Mouse (Mus musculus): ENCODE data around the gene Sept9. TPM values are rescaled to one million over a fixed set of nuclear protein-coding genes. Genes with fewer than 3 reads are reported as not detected.
A peak's percentile ranks its signal among the peaks of the same experiment; 100 is the strongest.
"Not testable (repeated sequence)": the region's sequence is repeated elsewhere in the genome, so short reads cannot be mapped to it uniquely, and the experiment has no call there.

Gene Sept9
- polyA plus RNA-seq, 1 experiment from 2014 or later = 186 TPM

DNA sequence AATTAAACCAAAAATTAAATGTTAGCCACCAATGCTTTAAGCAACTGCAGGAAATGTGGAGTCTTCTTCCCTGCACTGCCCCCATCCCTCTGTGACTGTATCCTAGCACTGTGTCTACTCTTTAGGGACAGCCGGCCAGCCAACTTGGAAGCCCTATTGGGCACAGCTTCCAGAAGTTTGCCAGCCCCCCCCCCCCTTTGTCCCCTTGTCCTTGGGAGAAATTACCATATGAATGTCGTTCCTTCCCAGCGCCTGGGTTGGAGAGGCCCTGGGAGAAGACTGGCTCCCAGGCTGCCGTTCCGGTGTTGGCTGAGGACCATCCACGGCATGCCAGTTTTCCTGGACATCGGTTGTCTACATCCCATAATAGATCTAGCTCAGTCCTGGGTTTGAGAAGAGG is 141.8 kb downstream of the Sept9 start:
- H3K27me3 ChIP-seq (ENCODE audit: low read depth, poor library complexity, severe bottlenecking) = no peaks in the 10 kb centered on the region
- no peaks in the 10 kb centered on the region for H3K9me3 ChIP-seq (replicated peaks)
- 18% methylated on average over 7 of the region's 7 CpGs for WGBS
- H3K27ac ChIP-seq (replicated peaks) = peak overlapping the region; percentile 79
- H3K4me1 ChIP-seq = peaks cover 89% of the 10 kb centered on the region
- peak; percentile 58 for DNase-seq (ENCODE audit: low spot score)
- H3K36me3 ChIP-seq = peaks cover 26% of the 10 kb centered on the region
- peak overlapping the region; percentile 25; the same call in 1 of the 2 replicates for H3K4me3 ChIP-seq

DNA sequence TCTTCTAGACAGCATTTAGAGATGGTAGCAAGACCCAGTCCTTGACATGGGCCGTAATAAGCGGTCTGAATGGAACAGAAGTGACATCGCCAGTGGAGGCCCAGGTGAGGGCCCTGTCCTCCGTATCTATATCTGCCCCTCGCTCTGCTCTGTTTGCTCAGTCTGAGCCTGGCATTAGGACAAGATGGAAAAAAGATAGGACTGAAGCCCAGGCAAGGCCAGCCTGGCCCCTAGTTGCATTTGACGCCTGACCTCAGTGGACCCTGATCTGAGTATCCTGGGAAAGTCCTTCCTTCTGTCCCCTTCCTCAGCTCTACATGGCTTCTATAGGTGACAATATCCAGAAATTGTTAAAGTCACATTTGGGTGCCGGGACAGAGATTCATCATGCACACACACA is 142.6 kb downstream of the Sept9 start:
- peaks cover 96% of the 10 kb centered on the region for H3K4me1 ChIP-seq
- WGBS = 95% methylated on average over 7 of the region's 7 CpGs

DNA sequence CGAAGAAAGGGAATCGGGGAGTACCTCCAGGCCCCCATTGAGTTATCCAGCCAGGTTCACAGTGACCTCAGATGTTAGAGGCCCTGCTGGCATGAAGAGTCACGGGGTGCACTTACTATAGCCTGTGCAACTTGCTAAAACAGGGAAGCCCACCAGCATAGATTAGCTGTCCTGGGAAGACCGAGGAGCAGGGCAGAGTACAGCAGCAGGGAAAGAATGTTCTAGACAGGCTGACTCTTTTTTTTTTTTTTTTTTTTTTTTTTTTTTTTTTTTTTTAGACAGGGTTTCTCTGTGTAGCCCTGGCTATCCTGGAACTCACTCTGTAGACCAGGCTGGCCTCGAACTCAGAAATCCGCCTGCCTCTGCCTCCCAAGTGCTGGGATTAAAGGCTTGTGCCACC is 143.0 kb downstream of the Sept9 start:
- not testable (repeated sequence) for H3K27ac ChIP-seq (replicated peaks); H3K9me3 ChIP-seq (replicated peaks); H3K27me3 ChIP-seq (ENCODE audit: low read depth, poor library complexity, severe bottlenecking); H3K4me3 ChIP-seq; DNase-seq (ENCODE audit: low spot score)
- 95% methylated on average over 6 of the region's 6 CpGs for WGBS
- Histone ChIP-seq H3K36me3 (peaks cover 16% of the 10 kb centered on the region; the same call in 1 of the 2 replicates), H3K4me1 (peaks cover 100% of the 10 kb centered on the region)

More for the DNA sequence above, 142.6 kb downstream of the Sept9 start:
- DNase-seq (ENCODE audit: low spot score) = no peak
- 0 out of 2 replicates have a peak overlapping the region, but pooled peaks have one; percentile 79 for H3K27ac ChIP-seq (replicated peaks)
- H3K4me3 ChIP-seq = no peak overlapping the region
- H3K27me3 ChIP-seq (ENCODE audit: low read depth, poor library complexity, severe bottlenecking) = no peaks in the 10 kb centered on the region
- H3K9me3 ChIP-seq (replicated peaks) = no peaks in the 10 kb centered on the region
- peaks cover 20% of the 10 kb centered on the region for H3K36me3 ChIP-seq

DNA sequence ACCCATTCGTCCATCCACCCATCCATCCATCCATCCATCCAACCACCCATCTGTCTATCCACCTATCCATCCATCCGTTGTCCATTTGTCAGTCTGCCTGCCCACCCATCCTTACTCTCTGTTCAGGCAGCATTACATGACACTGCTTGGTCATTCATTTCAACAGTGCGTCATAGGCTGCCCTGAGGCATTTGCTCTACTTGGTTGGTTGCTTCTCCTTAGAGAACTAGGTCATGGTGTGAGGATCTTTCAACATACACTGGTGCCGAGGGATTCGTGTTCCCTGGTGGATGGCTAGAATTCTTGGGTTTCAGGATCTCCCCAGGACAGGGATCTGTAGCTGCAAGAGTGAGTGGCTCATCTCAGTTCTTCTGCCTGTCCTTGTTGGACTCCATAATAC is 144.3 kb downstream of the Sept9 start:
- Histone ChIP-seq H3K4me1 (peaks cover 100% of the 10 kb centered on the region), H3K27me3 (ENCODE audit: low read depth, poor library complexity, severe bottlenecking) (no peaks in the 10 kb centered on the region), H3K4me3 (no peak overlapping the region), H3K27ac (replicated peaks) (peak overlapping the region; percentile 6; the same call in 1 of the 2 replicates), H3K36me3 (peaks cover 5% of the 10 kb centered on the region; the same call in 1 of the 2 replicates), H3K9me3 (replicated peaks) (no peaks in the 10 kb centered on the region)
- no peak for DNase-seq (ENCODE audit: low spot score)
- 89% methylated on average over 5 of the region's 5 CpGs for WGBS

DNA sequence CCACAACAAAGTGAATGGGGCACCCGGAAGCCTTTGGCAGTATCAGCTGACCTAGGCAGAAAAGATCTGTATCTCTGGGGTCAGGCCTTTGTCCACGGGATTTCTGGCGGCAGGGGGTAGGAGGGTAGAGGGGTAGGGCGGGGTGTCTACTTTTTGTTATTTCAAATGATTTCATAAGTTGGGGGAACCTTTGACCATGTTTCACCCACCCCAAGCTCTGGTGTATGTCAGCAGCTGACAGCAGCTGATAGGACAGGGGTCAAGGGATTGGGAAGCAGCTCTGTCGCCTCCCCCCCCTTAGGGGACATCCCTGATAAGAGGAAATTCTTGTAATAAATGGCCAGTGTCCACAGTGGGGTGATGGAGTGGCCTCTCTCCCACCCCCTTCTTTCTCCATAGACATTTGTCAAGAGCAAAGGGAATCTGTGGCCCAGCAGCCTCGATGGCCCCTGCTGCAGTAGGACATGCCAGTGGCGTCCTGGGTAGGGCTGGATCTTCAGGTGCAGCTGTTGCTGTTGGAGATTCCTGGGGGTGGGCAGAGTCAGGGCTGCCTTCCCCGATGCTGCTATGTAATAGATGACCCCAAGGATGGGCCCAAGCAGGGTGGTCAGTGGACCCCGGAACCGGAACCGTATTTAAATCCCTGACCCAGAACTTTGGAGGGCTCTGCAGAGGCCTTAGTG is 145.0 kb downstream of the Sept9 start:
- Histone ChIP-seq H3K4me1 (peaks cover 100% of the 10 kb centered on the region), H3K27me3 (ENCODE audit: low read depth, poor library complexity, severe bottlenecking) (no peaks in the 10 kb centered on the region), H3K36me3 (peaks cover 5% of the 10 kb centered on the region; the same call in 1 of the 2 replicates), H3K4me3 (no peak overlapping the region), H3K27ac (replicated peaks) (peak overlapping the region; percentile 73), H3K9me3 (replicated peaks) (no peaks in the 10 kb centered on the region)
- WGBS = 67% methylated on average over 11 of the region's 11 CpGs
- DNase-seq (ENCODE audit: low spot score) = no peak

DNA sequence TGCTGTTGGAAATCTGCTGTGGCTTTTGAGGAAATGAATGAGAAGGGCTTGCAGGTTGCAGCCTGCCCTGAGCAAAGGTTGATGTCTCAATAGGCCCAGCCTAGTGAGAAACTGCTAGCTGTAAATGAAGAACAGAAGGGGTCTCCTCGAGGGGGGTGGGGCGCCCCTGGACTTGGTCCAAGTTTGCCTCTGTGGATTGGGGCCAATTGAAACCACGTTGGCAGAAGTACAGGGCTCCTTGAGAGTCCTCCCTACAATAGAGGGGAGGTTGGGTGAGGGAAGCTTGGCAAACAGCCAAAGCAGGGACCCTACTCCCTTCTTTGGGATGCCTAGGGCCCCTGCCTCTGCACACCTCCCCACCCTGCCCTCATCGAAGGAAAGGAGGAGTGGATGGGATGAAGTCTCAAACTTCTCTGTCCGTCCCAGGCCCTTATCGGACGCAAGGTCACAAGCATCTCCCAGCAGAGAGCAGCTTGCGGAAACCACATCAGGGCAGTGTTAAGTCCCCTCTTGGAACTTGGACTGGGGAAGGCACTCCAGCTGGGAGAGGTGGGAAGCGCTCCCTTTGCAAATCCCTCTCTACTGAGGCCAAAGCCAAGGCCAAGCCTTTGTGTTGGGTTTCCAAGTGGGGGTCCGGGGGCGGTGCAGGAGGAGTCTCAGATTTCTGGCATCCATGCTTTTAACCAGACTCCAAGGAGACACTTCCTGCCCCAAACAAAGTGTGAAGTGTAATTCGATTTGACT is 145.7 kb downstream of the Sept9 start:
- DNase-seq (ENCODE audit: low spot score) = no peak
- peaks cover 9% of the 10 kb centered on the region for H3K36me3 ChIP-seq
- WGBS = 49% methylated on average over 12 of the region's 12 CpGs
- no peaks in the 10 kb centered on the region for H3K9me3 ChIP-seq (replicated peaks)
- H3K4me3 ChIP-seq = no peak overlapping the region
- H3K4me1 ChIP-seq = peaks cover 100% of the 10 kb centered on the region
- peak overlapping the region; percentile 73 for H3K27ac ChIP-seq (replicated peaks)
- H3K27me3 ChIP-seq (ENCODE audit: low read depth, poor library complexity, severe bottlenecking) = no peaks in the 10 kb centered on the region

DNA sequence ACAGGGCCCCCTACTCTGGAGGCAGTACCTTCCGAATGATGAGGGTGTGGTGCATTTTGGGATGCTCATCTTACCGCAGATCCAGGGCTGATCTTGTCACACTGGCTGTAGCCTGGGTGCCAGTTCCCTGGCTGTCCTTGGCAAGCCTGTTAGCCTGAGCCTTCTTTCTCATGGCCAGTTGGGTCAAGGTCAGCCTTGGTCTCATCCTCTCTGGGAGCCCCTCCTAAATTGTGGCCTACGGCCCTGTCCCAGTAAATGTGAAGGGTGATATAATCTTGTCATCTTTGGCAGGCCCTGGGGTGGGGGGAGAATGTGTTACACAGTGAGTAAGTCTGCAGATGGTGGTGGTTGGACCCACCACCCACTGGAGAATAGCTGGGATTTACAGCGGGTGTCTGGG is 147.8 kb downstream of the Sept9 start:
- WGBS = 87% methylated on average over 4 of the region's 4 CpGs
- Histone ChIP-seq H3K4me3 (no peak overlapping the region), H3K4me1 (peaks cover 86% of the 10 kb centered on the region), H3K27me3 (ENCODE audit: low read depth, poor library complexity, severe bottlenecking) (no peaks in the 10 kb centered on the region), H3K9me3 (replicated peaks) (no peaks in the 10 kb centered on the region), H3K36me3 (peaks cover 24% of the 10 kb centered on the region), H3K27ac (replicated peaks) (peak overlapping the region; percentile 50)
- DNase-seq (ENCODE audit: low spot score) = no peak

DNA sequence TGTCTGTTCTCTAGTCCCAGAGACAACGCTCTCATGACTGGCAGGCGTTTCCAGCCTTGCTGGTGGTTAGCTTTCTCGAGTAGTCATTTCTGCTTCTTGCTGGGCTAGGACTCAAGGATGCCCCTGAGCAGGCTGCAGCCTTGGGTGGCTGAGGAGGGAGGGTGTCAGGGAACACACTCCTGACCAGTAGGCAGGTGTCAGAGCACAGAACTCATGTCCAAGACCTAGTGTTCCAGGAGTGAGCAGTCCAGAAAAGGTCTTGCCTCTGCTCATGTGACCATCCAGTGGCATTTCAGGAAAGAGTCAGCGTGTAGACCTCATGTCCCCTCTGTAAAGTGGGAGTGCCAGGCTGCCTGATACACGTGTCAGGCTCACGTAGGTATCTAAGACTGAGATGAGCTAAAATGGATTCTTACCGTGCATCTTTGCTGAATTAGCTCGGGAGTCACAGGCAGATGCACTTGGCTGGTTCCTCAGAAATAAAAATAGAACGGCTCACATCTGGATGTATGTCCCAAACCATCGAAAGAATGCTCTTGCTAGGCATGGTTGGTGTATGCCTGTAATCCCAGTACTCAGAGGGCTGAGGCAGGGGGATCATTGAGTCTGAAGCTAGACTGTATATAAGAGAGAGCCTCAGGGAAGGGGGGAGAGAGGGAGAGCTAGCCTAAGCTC is 149.1 kb downstream of the Sept9 start:
- Histone ChIP-seq H3K27me3 (ENCODE audit: low read depth, poor library complexity, severe bottlenecking) (no peaks in the 10 kb centered on the region), H3K27ac (replicated peaks) (peak overlapping the region; percentile 50), H3K9me3 (replicated peaks) (no peaks in the 10 kb centered on the region), H3K4me3 (no peak overlapping the region), H3K4me1 (peaks cover 73% of the 10 kb centered on the region), H3K36me3 (peaks cover 36% of the 10 kb centered on the region)
- WGBS = 76% methylated on average over 10 of the region's 10 CpGs
- no peak for DNase-seq (ENCODE audit: low spot score)

DNA sequence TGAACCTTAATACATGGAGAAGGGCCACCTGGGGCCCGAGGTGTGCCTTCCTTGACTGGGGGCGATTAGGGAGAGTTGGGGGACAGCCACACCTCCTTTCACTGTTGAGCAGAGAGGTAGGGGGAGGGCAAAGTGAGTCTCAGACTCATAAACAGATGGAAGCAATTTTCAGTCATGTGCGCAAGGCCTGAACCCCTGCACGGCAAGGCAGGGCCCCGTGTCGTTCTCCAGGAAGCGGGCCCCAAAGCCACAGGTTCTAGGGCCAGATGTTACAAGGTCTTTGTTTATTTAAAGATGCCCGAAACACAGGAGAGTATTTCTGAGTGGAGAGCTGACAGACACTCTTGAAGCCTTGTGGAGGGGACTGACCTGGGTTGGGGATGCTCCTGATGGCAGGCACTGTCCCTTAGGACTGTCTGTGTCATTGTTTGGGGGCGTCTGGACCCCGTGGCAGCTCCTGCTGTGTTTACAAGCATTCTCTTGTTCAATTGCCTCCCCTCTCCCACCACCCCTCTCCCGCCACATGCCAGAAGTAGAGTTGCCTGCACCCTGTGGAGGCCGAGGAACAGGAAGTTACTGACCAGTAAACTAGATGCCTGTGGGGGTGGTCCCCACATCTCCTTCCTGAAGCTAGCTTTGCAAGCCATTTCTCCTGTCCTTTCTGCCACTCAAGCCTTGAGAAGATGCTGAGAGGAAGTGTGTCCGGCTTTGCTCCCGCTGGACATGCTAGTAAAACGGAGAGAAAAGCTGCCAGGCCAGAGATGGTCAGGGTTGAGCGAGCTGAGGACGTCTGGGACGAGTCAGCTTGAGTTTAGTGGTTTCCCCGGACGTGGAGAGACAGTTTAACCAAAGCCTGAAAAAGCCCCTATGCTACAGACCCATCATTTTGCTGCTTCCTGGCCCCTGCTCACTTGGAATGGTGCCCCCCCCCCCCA is 150.2 kb downstream of the Sept9 start:
- WGBS = 47% methylated on average over 20 of the region's 20 CpGs
- Histone ChIP-seq H3K4me1 (peaks cover 62% of the 10 kb centered on the region), H3K9me3 (replicated peaks) (no peaks in the 10 kb centered on the region), H3K27me3 (ENCODE audit: low read depth, poor library complexity, severe bottlenecking) (no peaks in the 10 kb centered on the region), H3K27ac (replicated peaks) (peak overlapping the region; percentile 50), H3K36me3 (peaks cover 47% of the 10 kb centered on the region), H3K4me3 (no peak overlapping the region)
- DNase-seq (ENCODE audit: low spot score) = no peak

DNA sequence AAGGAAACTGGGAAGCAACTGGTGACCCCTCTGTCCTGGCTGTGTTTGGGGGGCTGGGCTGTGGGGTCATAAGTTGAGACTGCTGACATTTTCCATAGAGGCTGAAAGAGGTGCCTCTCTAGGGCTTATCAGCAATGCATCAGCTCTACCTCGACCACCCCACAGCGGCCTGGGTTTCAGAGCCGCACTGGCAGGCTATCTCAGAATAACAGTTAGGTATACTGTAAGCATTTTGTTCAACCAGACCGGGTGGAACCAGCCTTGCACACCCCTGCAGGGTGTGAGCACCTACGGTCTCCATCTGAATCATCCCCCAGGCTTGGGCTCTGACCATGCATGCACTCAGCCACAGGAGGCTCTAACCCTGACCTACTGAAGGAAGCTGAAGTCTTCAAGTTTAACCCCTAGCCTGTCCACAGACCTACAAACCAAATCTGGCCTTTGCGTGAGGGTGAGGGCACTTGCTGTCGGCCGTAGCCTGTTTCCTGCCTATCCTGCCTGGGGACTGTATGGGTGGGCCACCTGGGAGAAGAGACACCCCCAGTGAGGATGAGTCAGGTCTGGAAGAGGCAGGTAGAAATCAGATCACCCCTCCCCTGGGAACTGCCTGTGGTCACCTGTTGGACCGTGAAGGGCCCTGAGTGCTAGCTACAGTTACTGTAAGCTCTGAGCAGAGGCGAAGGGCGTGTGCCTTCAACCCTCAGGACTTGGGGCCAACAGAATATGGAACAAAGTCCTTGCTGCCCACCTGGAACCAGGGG is 151.2 kb downstream of the Sept9 start:
- DNase-seq (ENCODE audit: low spot score) = no peak
- Histone ChIP-seq H3K27me3 (ENCODE audit: low read depth, poor library complexity, severe bottlenecking) (no peaks in the 10 kb centered on the region), H3K36me3 (peaks cover 57% of the 10 kb centered on the region), H3K4me3 (no peak overlapping the region), H3K9me3 (replicated peaks) (no peaks in the 10 kb centered on the region), H3K4me1 (peaks cover 52% of the 10 kb centered on the region), H3K27ac (replicated peaks) (peak overlapping the region; percentile 50)
- 89% methylated on average over 11 of the region's 11 CpGs for WGBS

DNA sequence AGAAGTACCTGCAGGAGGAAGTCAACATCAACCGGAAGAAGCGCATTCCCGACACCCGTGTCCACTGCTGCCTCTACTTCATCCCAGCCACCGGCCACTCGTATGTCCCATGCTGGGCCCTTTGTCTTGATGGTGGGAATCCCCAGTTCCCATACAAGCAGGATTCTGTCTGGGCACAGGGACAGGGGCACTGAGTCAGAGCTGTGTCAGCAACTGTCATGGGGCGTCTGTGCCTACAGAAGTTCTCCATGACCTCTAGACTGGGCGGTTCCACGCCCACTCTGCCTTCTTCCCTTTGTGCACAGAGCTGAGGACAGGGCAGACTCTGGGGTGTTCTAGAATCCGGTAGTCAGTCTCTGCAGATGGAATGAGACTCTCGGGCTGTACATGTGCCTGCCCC is 153.7 kb downstream of the Sept9 start:
- H3K36me3 ChIP-seq = peaks cover 81% of the 10 kb centered on the region
- WGBS = 94% methylated on average over 11 of the region's 11 CpGs

More for the DNA sequence above, 153.7 kb downstream of the Sept9 start:
- Histone ChIP-seq H3K9me3 (replicated peaks) (no peaks in the 10 kb centered on the region), H3K27ac (replicated peaks) (no peak overlapping the region), H3K4me3 (no peak overlapping the region), H3K4me1 (peaks cover 27% of the 10 kb centered on the region), H3K27me3 (ENCODE audit: low read depth, poor library complexity, severe bottlenecking) (no peaks in the 10 kb centered on the region)
- DNase-seq (ENCODE audit: low spot score) = no peak

All from midbrain, embryonic 10.5 days (tissue).